Comparison of ENCODE assay signal across 17 mouse cellular contexts in the genomic region with DNA sequence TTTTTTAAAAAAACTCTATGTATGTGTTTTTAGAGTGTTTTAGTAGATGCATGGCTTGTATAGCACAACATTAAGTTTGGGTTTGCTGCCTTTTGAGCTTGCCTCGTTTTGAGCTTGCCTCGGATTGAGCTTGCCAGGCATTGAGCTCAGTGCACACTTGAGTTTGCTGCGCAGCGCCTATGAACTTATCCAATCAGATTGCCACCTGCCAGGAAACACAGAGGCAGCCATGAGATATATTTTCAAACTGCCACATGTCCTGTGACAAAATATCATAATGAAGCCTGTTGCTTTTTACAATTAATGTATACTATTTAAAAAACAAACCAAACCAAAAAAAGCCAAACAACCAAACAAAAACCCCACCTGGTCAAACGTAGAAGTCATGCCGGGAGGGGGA.
"Had no signal": no experiment of that assay in that cellular context is flagged by ENCODE, and none has a peak within 500 bp of the region (broad histone marks: within the 10 kb centered on the region; RNA-seq: fewer than 3 reads in every experiment).

No protein-coding gene starts in this region.

- H3K4me2 ChIP-seq: neural tube, embryonic 12.5 days; neural tube, embryonic 13.5 days; neural tube, embryonic 15.5 days; stomach, embryonic 15.5 days had no signal

- H3K4me3 ChIP-seq: neural tube, embryonic 12.5 days; neural tube, embryonic 13.5 days; neural tube, embryonic 15.5 days; stomach, embryonic 15.5 days had no signal

- H3K27me3 ChIP-seq: neural tube, embryonic 12.5 days; neural tube, embryonic 13.5 days; neural tube, embryonic 15.5 days; stomach, embryonic 15.5 days had no signal

- H3K27ac ChIP-seq: neural tube, embryonic 12.5 days; neural tube, embryonic 13.5 days; neural tube, embryonic 15.5 days; stomach, embryonic 15.5 days; stomach, postnatal 0 days had no signal

- H3K9me3 ChIP-seq: neural tube, embryonic 12.5 days; neural tube, embryonic 13.5 days; neural tube, embryonic 15.5 days; stomach, embryonic 15.5 days had no signal

- H3K9ac ChIP-seq: neural tube, embryonic 12.5 days; neural tube, embryonic 13.5 days; neural tube, embryonic 15.5 days; stomach, embryonic 15.5 days had no signal

- H3K36me3 ChIP-seq: neural tube, embryonic 12.5 days; neural tube, embryonic 13.5 days; neural tube, embryonic 15.5 days; stomach, embryonic 15.5 days had no signal

- DNase-seq: retina, postnatal 1 day; right cerebral cortex, adult 18-20 months; right cerebral cortex, postnatal 14 days; right cerebral cortex, postnatal 25 days; right cerebral cortex, postnatal 4 days; spleen, adult 18-20 months; thymus, adult 18-20 months; thymus, adult 2 months; thymus, postnatal 14 days; thymus, postnatal 25 days; thymus, postnatal 36 days; thymus, postnatal 4 days had no signal

- H3K4me1 ChIP-seq: neural tube, embryonic 12.5 days; neural tube, embryonic 13.5 days; neural tube, embryonic 15.5 days; stomach, embryonic 15.5 days had no signal
